Mouse (Mus musculus) kidney, postnatal 10 days (tissue): ENCODE measurements around the gene Ropn1l.
A peak's percentile ranks its signal among the peaks of the same experiment; 100 is the strongest.

Source experiments
- DNase-seq: peaks from one replicate; pipeline ENCODE4 v3.0.0; 2021; ENCODE audit warnings: mixed read lengths

Ropn1l gene

DNA sequence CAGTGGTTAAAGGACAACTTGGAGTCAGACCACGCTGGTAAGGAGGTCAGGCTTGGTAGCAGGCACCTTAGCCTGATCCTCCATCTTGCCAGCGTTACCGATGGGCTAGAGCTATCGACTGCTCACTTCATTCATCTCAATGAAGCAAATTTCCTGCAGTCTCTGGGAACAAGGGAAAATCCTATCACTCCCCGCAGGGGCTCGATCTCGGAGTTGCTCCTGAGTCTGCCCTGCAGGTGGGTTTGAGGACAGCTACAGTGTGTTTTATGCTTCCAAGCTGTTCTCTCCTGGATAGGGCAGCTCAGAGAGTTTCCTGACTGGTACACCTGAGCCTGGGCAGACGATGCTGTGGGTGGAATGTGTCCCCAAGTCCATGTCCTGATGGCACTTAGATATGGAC is 49.2 kb downstream of the Ropn1l start:
- DNase-seq, result no peak

DNA sequence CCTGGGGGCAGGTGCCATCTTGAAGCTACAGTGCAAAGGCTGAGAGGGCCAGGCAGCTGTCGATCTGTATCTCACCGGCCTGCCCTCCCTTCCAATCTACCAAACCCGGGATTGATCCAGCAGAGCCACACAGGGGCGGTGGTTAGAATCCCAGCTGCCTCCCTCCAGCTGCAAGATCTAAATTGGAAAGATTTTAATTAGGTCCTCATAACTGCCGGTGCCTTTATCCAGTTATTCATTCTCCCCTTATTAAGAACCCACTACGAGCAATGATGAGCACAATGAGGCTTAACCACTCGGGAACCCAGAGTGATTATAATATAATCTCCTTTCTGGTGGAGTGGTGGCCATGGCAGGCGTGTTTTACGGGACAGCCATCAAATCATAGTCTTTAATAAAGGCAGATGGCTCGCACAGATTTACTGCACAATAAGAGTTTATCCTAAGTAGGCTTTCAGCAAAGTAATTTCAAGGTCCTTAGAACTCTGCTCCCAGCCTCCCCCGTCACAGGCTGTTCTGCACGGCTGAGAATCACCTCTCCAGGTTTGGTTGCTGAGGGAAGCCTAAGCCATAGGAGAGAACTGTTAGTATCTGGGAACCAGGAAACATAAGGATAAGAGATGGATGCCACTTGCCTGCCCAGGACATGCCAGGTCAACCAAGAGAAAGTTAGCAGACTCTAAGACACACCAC is 51.2 kb downstream of the Ropn1l start:
- DNase-seq, result no peak

DNA sequence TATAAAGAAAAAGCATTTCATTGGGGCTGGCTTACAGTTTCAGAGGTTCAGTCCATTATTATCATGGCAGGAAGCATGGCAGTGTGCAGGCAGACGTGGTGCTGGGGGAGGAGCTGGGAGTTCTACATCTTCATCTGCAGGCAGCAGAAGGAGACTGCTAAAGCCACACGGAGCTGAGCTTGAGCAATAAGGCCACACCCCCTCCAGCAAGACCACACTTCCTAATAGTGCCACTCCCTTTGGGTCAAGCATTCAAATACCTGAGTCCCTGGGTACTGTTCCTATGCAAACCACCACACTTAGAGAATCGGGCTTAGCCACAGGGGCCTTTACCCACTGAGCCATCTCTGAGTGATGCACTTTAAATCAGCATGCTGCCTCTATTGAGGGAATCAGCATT is 52.6 kb downstream of the Ropn1l start:
- DNase-seq, result no peak

DNA sequence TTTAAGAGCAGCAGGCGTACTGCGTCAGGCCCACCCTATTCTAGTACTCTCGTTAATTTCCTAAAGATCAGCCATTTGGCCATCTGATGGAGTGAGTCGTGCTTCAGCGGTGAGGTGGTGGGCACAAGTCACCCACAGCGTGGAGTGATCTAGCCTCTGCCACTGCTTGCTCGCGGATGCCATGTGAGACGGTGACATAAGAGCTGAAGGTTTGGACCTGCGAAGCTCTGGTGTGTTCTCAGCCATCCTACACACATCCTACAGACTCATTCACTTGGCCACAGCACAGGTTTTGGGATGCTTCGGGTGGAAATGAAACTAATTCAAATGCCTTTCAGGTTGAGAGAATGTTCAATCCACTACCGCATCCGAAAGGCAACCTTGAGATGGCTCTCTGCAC is 54.8 kb downstream of the Ropn1l start:
- no peak for DNase-seq

DNA sequence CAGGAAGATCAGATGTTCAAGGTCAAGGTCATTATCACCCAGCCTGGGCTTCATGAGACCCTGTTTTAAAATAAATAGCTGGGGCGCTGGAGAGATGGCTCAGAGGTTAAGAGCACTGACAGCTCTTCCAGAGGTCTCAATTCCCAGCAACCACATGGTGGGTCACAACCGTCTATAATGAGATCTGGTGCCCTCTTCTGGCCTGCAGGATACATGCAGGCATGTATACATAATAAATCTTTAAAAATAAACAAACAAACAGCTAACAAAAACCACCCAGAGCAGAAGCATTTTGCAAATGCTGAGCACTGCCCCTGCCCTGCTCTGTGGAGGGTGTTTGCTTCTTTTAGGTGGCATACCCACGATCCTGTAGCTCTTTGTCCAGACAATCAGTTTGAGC is 56.2 kb downstream of the Ropn1l start:
- DNase-seq, result no peak

DNA sequence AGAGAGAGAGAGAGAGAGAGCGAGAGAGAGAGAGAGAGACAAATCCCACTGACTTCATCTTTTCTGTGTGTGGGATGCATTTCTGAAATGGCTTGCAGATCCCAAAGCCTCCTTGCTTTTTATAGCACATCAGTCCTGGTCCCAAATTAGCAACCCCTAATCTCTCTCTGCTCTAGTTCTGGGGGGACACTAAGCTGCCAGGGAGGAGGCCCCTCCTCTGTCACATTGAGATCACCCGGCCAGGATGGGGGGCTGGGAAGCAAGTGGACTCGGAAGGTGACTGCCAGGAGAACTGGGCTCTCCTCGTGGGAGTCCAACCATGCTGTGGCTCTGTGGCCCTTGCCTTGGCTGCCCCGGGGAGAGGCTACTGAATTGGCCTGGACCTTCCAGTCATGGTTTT is 56.8 kb downstream of the Ropn1l start:
- no peak for DNase-seq

DNA sequence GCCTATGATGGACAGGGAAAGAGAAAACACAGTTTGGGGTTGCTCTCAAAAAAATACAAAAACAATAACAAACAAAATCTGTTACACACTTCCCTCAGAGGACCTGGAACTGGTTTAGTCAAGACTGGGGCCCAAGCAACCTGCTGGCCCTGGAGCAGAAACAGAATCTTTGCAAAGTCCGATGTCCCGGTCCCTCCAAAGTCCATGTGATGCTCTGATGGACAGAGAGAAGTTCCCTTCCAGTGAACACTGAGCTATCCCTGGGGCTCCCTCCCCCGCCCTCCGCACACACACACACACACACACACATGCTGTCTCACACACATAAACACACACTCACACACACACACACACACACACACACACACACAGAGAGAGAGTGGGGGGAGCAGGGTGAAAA is 57.6 kb downstream of the Ropn1l start:
- DNase-seq, result peak; percentile 48

DNA sequence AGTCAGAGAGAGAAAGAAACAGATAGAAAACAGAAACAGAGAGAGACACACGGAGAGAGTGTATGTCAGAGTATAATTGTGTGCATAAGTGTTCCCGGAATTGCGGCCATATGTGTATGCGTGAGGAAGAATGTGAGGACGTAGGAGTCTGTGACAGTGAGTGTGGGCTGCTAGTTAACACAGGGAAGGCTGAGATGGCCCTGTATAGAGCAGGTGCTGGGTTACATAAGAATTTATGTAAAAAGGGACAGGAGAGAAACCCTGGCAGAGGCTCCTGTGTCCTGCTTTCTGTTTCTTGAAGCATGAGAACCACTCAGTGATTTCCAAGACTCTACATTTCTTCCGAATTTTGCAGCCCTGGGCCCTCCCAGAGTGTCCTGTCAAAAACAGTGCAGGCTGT is 60.1 kb downstream of the Ropn1l start:
- no peak for DNase-seq

DNA sequence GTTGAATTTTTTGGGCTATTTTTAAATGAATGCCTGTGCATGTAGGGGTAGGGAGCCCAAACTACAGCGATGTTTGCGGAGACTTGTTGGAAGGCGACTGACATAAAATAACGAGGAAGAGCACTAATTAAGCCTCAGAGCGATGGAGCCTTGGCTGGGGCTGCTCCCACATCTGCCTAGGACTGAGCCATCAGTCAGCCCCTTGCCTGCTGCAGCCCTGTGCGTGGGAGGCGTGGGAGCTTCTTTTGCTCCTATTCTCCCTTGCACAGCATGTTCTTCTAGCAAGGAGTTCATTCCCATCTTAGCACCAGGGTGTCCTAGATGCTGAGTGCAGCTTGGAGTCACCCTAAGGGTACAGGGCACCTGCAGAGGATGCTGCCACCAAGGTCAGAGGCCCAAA is 60.8 kb downstream of the Ropn1l start:
- peak; percentile 68 for DNase-seq

DNA sequence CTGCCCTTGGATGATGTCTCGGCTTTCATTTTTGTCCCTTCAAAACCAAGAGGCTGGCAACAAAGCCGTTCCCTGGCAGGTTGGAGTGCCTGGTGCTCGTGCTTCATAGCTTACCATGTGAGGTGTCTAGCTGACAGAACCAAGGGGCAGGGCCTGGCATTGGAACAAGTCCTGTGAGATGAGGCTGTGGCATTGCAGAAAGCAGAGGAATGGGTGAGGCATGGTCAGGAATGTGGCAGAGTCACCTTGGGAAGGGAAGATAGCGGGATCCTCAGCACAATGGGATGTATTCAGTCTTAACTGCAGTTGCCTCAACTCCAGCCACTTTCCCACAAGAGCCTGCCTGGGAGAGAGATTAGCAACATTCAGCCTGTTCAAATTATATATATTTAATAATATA is 61.4 kb downstream of the Ropn1l start:
- DNase-seq, result no peak
